Mouse (Mus musculus): ENCODE results near the gene Plxnb2. TPM values are rescaled to one million over a fixed set of nuclear protein-coding genes. Genes with fewer than 3 reads are reported as not detected.
A peak's percentile ranks its signal among the peaks of the same experiment; 100 is the strongest.

Gene Plxnb2
- polyA plus RNA-seq, 1 experiment from 2014 or later = 31.9 TPM

DNA sequence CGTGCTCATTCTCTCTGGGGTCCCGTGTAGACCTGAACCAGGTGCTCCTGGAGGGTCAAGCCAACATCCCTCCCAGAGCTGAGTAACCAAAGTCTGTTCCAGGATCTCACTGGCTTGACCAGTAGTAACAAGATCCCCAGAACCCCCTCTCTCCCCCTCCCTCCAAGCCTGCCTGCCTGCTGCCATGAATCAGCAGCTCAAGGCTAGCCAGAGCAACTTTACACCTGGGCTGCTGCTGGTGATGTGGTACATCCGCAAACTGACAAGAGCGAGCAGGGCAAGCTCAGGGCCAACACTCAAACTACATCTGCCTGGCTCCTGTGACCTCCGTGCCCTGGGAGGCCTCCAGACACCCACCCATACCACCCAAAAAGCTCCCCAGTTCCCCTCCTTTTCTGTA is 39.1 kb downstream of the Plxnb2 start:
- no peak overlapping the region for H3K4me3 ChIP-seq (ENCODE audit: low read depth, low read length)
- H3K9ac ChIP-seq (ENCODE audit: low read depth, low read length) = no peak overlapping the region
- no peak overlapping the region for H3K4me2 ChIP-seq (ENCODE audit: low read depth, low read length)
- peaks cover 80% of the 10 kb centered on the region for H3K27me3 ChIP-seq (ENCODE audit: control insufficient read depth, insufficient read depth, low read depth, low read length)
- no peak for ATAC-seq (ENCODE audit: low read depth)
- 17% methylated on average over 5 of the region's 5 CpGs for WGBS (ENCODE audit: insufficient replicate concordance)
- no peaks in the 10 kb centered on the region for H3K36me3 ChIP-seq (ENCODE audit: control insufficient read depth, insufficient read depth)
- H3K27ac ChIP-seq (ENCODE audit: low read length) = no peak overlapping the region
- H3K9me3 ChIP-seq (replicated peaks; ENCODE audit: control insufficient read depth, low read length) = no peaks in the 10 kb centered on the region
- H3K4me1 ChIP-seq (ENCODE audit: control insufficient read depth, low read depth, low read length) = peaks cover 1% of the 10 kb centered on the region; the same call in 1 of the 2 replicates

- Histone ChIP-seq H3K27ac (ENCODE audit: low read length) (no peak within 1 kb of the TSS), H3K9me3 (replicated peaks; ENCODE audit: control insufficient read depth, low read length) (no peaks in the 10 kb centered on the region), H3K36me3 (ENCODE audit: control insufficient read depth, insufficient read depth) (no peaks in the 10 kb centered on the region), H3K4me3 (ENCODE audit: low read depth, low read length) (peak within 1 kb of the TSS; percentile 42), H3K4me2 (ENCODE audit: low read depth, low read length) (peak within 1 kb of the TSS; percentile 42), H3K9ac (ENCODE audit: low read depth, low read length) (no peak within 1 kb of the TSS), H3K27me3 (ENCODE audit: control insufficient read depth, insufficient read depth, low read depth, low read length) (peaks cover 76% of the 10 kb centered on the region), H3K4me1 (ENCODE audit: control insufficient read depth, low read depth, low read length) (no peaks in the 10 kb centered on the region)
- 0 out of 2 replicates have a peak, but pooled peaks have one; percentile 40 for ATAC-seq (ENCODE audit: low read depth)
- 1% methylated on average over 21 of the region's 21 CpGs for WGBS (ENCODE audit: insufficient replicate concordance)
These were observed 39.8 kb downstream of the Plxnb2 start, which contains the start of gene Mapk12 for GRCm38 (mm10) chr15:89140659-89141252. Gene Mapk12, minus strand, starts transcription at chr15:89140703.

DNA sequence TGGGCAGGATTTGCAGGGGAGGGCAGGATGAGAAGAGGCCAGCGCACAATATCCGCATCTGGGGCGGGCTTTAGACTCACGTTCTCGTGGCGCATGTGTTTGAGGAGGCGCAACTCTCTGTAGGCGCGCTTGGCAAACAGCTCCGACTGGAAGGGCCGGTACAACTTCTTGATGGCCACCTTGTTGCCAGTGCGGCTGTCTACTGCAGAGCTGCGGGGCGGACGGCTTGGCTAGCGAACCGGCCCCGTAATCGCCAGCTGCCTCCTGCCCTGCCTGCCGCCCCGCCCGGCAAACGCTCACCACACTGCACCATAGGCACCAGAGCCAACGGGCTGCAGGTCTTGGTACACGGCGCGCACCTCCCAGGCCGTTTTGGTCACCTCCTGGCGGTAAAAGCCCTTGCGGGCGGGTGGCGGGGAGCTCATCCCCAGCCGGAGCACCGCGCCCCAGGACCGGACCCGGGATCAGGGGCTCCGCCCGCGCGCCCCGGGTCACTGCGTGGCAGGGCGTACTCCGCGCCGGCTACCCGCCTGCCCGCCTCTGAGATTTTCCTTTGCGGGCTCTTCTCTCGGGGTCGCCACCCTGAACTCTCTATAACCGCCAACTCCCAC is 40.4 kb downstream of the Plxnb2 start:
- 2% methylated on average over 53 of the region's 53 CpGs for WGBS (ENCODE audit: insufficient replicate concordance)
- peak overlapping the region; percentile 42 for H3K4me3 ChIP-seq (ENCODE audit: low read depth, low read length)
- no peaks in the 10 kb centered on the region for H3K9me3 ChIP-seq (replicated peaks; ENCODE audit: control insufficient read depth, low read length)
- ATAC-seq (ENCODE audit: low read depth) = no peak
- no peaks in the 10 kb centered on the region for H3K36me3 ChIP-seq (ENCODE audit: control insufficient read depth, insufficient read depth)
- no peak overlapping the region for H3K9ac ChIP-seq (ENCODE audit: low read depth, low read length)
- no peak overlapping the region for H3K27ac ChIP-seq (ENCODE audit: low read length)
- H3K4me2 ChIP-seq (ENCODE audit: low read depth, low read length) = peak overlapping the region; percentile 42
- H3K27me3 ChIP-seq (ENCODE audit: control insufficient read depth, insufficient read depth, low read depth, low read length) = peaks cover 70% of the 10 kb centered on the region
- H3K4me1 ChIP-seq (ENCODE audit: control insufficient read depth, low read depth, low read length) = no peaks in the 10 kb centered on the region

DNA sequence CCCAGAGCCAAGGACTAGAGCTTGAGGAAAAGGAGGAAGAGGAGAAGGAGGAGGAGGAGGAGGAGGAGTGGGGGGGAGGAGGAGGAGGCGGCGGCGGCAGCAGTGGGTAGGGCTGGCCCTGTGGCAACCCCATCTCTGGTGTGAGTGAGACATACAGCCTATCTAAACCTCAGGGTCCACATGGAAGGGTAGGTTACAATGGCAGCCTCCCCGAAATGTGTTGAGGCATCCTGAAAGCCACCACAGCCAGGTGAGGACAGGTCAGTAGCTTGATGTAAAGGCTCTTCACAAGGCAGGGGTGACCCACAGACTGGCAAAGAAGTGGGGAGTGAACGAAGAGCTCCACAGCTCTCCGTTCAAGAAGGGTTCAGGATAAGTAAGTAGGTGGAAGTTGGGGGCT is 42.1 kb downstream of the Plxnb2 start:
- Histone ChIP-seq H3K4me3 (ENCODE audit: low read depth, low read length) (no peak overlapping the region), H3K9ac (ENCODE audit: low read depth, low read length) (no peak overlapping the region), H3K4me1 (ENCODE audit: control insufficient read depth, low read depth, low read length) (no peaks in the 10 kb centered on the region), H3K27me3 (ENCODE audit: control insufficient read depth, insufficient read depth, low read depth, low read length) (peaks cover 59% of the 10 kb centered on the region), H3K27ac (ENCODE audit: low read length) (no peak overlapping the region), H3K9me3 (replicated peaks; ENCODE audit: control insufficient read depth, low read length) (no peaks in the 10 kb centered on the region), H3K36me3 (ENCODE audit: control insufficient read depth, insufficient read depth) (no peaks in the 10 kb centered on the region), H3K4me2 (ENCODE audit: low read depth, low read length) (no peak overlapping the region)
- 61% methylated on average over 6 of the region's 6 CpGs for WGBS (ENCODE audit: insufficient replicate concordance)
- ATAC-seq (ENCODE audit: low read depth) = no peak

DNA sequence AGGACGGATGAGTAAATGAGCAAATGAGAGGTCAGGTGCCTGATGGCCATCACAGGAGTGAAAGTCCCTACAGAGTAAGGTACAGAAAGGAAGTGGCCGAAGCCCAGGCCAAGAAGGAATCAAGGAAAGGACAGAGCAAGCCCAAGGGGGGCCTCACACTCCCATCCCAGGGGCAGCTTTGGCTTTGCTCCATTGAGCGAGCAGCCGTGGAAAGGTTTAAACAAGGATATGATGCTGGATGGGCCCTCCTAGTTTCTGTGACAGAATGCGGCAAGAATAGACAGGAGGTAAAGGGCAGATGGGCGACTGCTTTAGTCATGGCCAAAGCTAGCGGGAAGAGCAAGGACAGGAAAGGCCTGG is 42.6 kb downstream of the Plxnb2 start:
- Histone ChIP-seq H3K4me3 (ENCODE audit: low read depth, low read length) (no peak overlapping the region), H3K4me1 (ENCODE audit: control insufficient read depth, low read depth, low read length) (no peaks in the 10 kb centered on the region), H3K4me2 (ENCODE audit: low read depth, low read length) (no peak overlapping the region), H3K9ac (ENCODE audit: low read depth, low read length) (no peak overlapping the region), H3K27me3 (ENCODE audit: control insufficient read depth, insufficient read depth, low read depth, low read length) (peaks cover 57% of the 10 kb centered on the region), H3K9me3 (replicated peaks; ENCODE audit: control insufficient read depth, low read length) (no peaks in the 10 kb centered on the region), H3K36me3 (ENCODE audit: control insufficient read depth, insufficient read depth) (no peaks in the 10 kb centered on the region), H3K27ac (ENCODE audit: low read length) (no peak overlapping the region)
- no peak for ATAC-seq (ENCODE audit: low read depth)
- WGBS (ENCODE audit: insufficient replicate concordance) = 63% methylated on average over 7 of the region's 7 CpGs

DNA sequence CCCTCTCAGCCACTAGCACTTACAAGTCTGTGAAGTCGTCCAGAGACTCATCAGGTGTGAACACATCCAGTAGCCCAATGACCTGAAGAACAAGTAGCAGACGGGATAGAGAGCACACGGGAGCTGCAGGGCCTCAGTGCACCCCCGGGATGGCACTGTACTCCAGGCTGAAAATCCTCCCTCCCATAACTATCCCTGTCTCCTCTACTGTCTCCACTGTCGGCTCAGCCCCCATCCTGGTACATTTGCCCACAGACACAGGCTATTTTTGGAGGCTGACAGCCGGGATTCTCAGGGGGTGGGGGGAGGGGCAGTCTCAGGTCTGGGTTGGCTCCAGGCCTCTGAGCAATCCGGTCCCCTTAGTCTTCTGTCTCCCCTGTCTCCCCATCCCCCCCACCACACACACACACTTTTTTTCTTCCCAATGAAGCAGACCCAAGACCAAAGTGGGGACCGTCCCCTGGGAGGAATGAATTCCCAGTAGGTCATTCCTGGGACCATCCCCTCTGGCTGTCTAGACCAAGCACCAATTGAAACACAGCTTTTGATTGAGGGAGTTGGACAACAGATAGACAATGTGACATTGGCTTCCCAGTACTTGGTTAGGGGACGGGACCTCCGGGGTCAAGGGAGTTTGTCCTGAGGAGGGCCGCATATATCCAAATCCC is 43.1 kb downstream of the Plxnb2 start:
- WGBS (ENCODE audit: insufficient replicate concordance) = 57% methylated on average over 11 of the region's 11 CpGs
- H3K27me3 ChIP-seq (ENCODE audit: control insufficient read depth, insufficient read depth, low read depth, low read length) = peaks cover 54% of the 10 kb centered on the region
- no peak overlapping the region for H3K4me2 ChIP-seq (ENCODE audit: low read depth, low read length)
- no peaks in the 10 kb centered on the region for H3K36me3 ChIP-seq (ENCODE audit: control insufficient read depth, insufficient read depth)
- H3K4me1 ChIP-seq (ENCODE audit: control insufficient read depth, low read depth, low read length) = no peaks in the 10 kb centered on the region
- no peak overlapping the region for H3K9ac ChIP-seq (ENCODE audit: low read depth, low read length)
- H3K4me3 ChIP-seq (ENCODE audit: low read depth, low read length) = no peak overlapping the region
- H3K27ac ChIP-seq (ENCODE audit: low read length) = no peak overlapping the region
- no peak for ATAC-seq (ENCODE audit: low read depth)
- H3K9me3 ChIP-seq (replicated peaks; ENCODE audit: control insufficient read depth, low read length) = no peaks in the 10 kb centered on the region

GRCm38 (mm10) chr15:89136461-89137155 is 44.0 kb downstream of the Plxnb2 start:
- WGBS (ENCODE audit: insufficient replicate concordance) = 78% methylated on average over 5 of the region's 5 CpGs
- Histone ChIP-seq H3K4me1 (ENCODE audit: control insufficient read depth, low read depth, low read length) (no peaks in the 10 kb centered on the region), H3K9me3 (replicated peaks; ENCODE audit: control insufficient read depth, low read length) (no peaks in the 10 kb centered on the region), H3K4me3 (ENCODE audit: low read depth, low read length) (no peak overlapping the region), H3K4me2 (ENCODE audit: low read depth, low read length) (no peak overlapping the region), H3K27ac (ENCODE audit: low read length) (no peak overlapping the region), H3K9ac (ENCODE audit: low read depth, low read length) (no peak overlapping the region), H3K36me3 (ENCODE audit: control insufficient read depth, insufficient read depth) (no peaks in the 10 kb centered on the region), H3K27me3 (ENCODE audit: control insufficient read depth, insufficient read depth, low read depth, low read length) (peaks cover 45% of the 10 kb centered on the region)
- ATAC-seq (ENCODE audit: low read depth) = no peak

- no peak for ATAC-seq (ENCODE audit: low read depth)
- Histone ChIP-seq H3K9me3 (replicated peaks; ENCODE audit: control insufficient read depth, low read length) (no peaks in the 10 kb centered on the region), H3K27me3 (ENCODE audit: control insufficient read depth, insufficient read depth, low read depth, low read length) (peaks cover 3% of the 10 kb centered on the region), H3K4me2 (ENCODE audit: low read depth, low read length) (no peak overlapping the region), H3K36me3 (ENCODE audit: control insufficient read depth, insufficient read depth) (no peaks in the 10 kb centered on the region), H3K4me1 (ENCODE audit: control insufficient read depth, low read depth, low read length) (peaks cover 14% of the 10 kb centered on the region), H3K27ac (ENCODE audit: low read length) (no peak overlapping the region), H3K9ac (ENCODE audit: low read depth, low read length) (no peak overlapping the region), H3K4me3 (ENCODE audit: low read depth, low read length) (no peak overlapping the region)
- 30% methylated on average over 3 of the region's 3 CpGs for WGBS (ENCODE audit: insufficient replicate concordance)
These were observed 49.3 kb downstream of the Plxnb2 start for GRCm38 (mm10) chr15:89131316-89131715.

DNA sequence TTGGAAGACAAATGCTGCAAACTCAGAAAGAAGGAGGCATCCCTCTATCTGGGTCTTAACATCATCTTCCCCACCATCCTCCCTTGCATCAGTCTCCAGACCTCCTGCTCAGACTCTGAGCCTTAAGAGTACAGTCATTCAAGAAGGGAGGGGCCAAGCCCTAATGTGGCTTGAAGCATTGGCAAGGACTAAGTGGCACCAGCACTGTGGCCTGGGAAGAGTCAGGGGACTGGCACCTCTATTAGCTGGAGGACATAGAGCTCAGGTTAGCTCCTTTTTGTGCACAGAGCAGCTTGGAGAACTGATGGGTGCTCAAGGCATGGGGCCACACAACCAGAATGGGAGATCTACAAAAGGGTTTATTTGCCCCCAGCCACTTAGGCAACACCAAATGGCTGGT is 50.3 kb downstream of the Plxnb2 start:
- H3K27me3 ChIP-seq (ENCODE audit: control insufficient read depth, insufficient read depth, low read depth, low read length) = no peaks in the 10 kb centered on the region; the same call in none of the 2 replicates
- no peak overlapping the region for H3K4me3 ChIP-seq (ENCODE audit: low read depth, low read length)
- no peaks in the 10 kb centered on the region for H3K36me3 ChIP-seq (ENCODE audit: control insufficient read depth, insufficient read depth)
- H3K4me1 ChIP-seq (ENCODE audit: control insufficient read depth, low read depth, low read length) = peaks cover 14% of the 10 kb centered on the region
- no peak overlapping the region for H3K27ac ChIP-seq (ENCODE audit: low read length)
- no peak overlapping the region for H3K9ac ChIP-seq (ENCODE audit: low read depth, low read length)
- no peak for ATAC-seq (ENCODE audit: low read depth)
- H3K9me3 ChIP-seq (replicated peaks; ENCODE audit: control insufficient read depth, low read length) = no peaks in the 10 kb centered on the region
- H3K4me2 ChIP-seq (ENCODE audit: low read depth, low read length) = no peak overlapping the region
